Mouse (Mus musculus): ENCODE data around the gene Mphosph9.

DNA sequence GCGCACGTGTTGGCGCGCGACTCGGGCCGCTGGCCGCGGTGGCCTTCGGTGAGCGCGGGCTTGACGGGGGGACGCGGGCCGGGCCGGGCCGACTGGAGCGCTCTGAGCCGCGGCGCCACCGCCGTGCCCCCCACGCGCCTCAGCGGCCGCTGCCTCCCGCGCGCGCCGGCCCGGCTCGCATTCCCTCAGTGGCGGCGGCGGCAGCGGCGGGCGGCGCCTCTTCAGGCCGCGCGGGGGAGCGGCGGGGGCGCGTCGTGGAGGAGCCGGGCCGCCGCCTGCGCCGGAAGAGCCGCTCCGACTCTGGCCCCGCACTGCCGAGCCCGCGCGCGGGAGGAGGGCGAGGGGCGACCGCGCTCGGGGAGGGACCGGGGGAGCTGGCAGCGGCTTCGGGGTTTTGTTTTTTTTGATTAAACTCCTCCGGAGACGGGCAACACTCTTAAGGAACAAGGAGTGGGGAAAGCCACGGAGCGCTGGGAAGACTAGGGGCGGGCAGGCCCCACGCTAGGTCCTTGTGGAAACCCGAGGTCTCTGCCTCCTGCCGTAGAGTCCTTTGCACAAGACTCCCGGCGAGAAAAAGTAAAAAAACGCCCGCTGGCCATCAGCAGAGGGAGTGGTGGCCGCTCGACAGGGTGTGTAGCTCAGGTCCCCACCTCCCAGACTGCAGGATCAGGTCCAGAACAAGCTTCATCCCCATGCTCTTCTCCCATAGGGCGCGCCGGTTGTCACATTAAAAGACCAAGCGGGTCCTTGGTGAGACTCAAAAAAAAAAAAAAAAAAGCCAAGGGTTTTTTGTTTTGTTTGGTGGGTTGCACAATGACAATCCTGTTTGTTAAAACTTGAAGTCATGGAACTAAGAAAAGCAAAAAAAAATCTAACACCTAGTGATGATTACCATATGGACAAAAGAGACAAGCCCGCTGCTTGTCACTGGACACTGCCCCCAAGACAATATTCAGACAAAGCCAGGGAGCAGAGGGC is 77.9 kb downstream of the Mphosph9 start, which contains the start of gene Pitpnm2:
- no peak for TF ChIP-seq CTCF (conservative IDR thresholded peaks at IDR 0.05; ENCODE audit: insufficient read depth, insufficient read length, low read depth, low read length)
- TF ChIP-seq POLR2A (IDR thresholded peaks at IDR 0.05; ENCODE audit: low read depth, low read length): no peak

All from kidney, adult 2 months (tissue).